Mouse (Mus musculus) liver, postnatal 0 days (tissue): ENCODE measurements around the gene Glb1. TPM values are rescaled to one million over a fixed set of nuclear protein-coding genes. Genes with fewer than 3 reads are reported as not detected.

Experiments
- ATAC-seq: fragments of 200-750 bp; cut with Nextera tagmentation; 2 replicates; pipeline ENCODE4 v1.8.0; 2017; ENCODE audit warnings: mild to moderate bottlenecking, moderate library complexity
- DNase-seq: peaks from one replicate; pipeline ENCODE4 v3.0.0-alpha.2; 2016
- H3K27ac ChIP-seq: fragments of 300-500 bp; sonication (generic); 2 replicates; pipeline ENCODE4 v1.5.1; 2014; ENCODE audit warnings: antibody characterized with exemption, moderate library complexity, mild to moderate bottlenecking, low read depth
- H3K27me3 ChIP-seq: fragments of 300-500 bp; sonication (generic); 2 replicates; pipeline ENCODE4 v1.6.1; 2014; ENCODE audit warnings: low read length, control low read depth, mixed read lengths; ENCODE audit not compliant: insufficient read depth
- H3K36me3 ChIP-seq: fragments of 300-500 bp; sonication (generic); replicated peaks from 2 replicates; pipeline ENCODE4 v1.6.1; 2014; ENCODE audit warnings: mild to moderate bottlenecking, control low read depth, low read length, moderate library complexity, mixed read lengths; ENCODE audit not compliant: insufficient read depth
- H3K4me1 ChIP-seq: fragments of 300-500 bp; sonication (generic); 2 replicates; pipeline ENCODE4 v1.6.1; 2014; ENCODE audit warnings: antibody characterized with exemption, mild to moderate bottlenecking, control low read depth; ENCODE audit not compliant: insufficient read depth
- H3K4me2 ChIP-seq: fragments of 300-500 bp; sonication (generic); 2 replicates; pipeline ENCODE4 v1.6.1; 2014; ENCODE audit warnings: low read depth, mild to moderate bottlenecking, low read length, moderate library complexity, mixed read lengths
- H3K4me3 ChIP-seq: fragments of 300-500 bp; sonication (generic); 2 replicates; pipeline ENCODE4 v1.5.1; 2014; ENCODE audit warnings: low read depth, low read length
- H3K9ac ChIP-seq: fragments of 300-500 bp; sonication (generic); replicated peaks from 2 replicates; pipeline ENCODE4 v1.6.1; 2014; ENCODE audit warnings: mild to moderate bottlenecking, moderate library complexity
- H3K9me3 ChIP-seq: fragments of 300-500 bp; sonication (generic); 2 replicates; pipeline ENCODE4 v1.6.1; 2016; ENCODE audit warnings: mild to moderate bottlenecking, control low read depth, low read length, mixed read lengths
- CTCF ChIP-seq: sonication (generic); IDR thresholded peaks from 2 replicates; pipeline ENCODE4 v1.5.1; 2016; ENCODE audit warnings: antibody characterized with exemption, low read depth
- EP300 ChIP-seq: IDR thresholded peaks from 2 replicates; pipeline ENCODE4 v1.6.1; 2016; ENCODE audit warnings: antibody characterized with exemption, low read depth, mild to moderate bottlenecking
- WGBS: fragments of 180-500 bp; shearing (Covaris S2); extraction: QIAGEN DNeasy Blood & Tissue Kit; methylation state at CpG from one replicate; pipeline ENCODE4 v1.1.7; 2014; ENCODE audit not compliant: insufficient replicate concordance; 5-methylcytosine and 5-hydroxymethylcytosine counted together
- polyA plus RNA-seq: library from polyadenylated mRNA; unstranded; fragments of >200 nt; fragmentation: Nextera tagmentation; extraction: Ambion mirVana; gene quantifications from 2 replicates; pipeline ENCODE4 v1.2.1, GENCODE M21; 2015

Glb1 gene
- polyA plus RNA-seq, 1 experiment from 2014 or later = 10.3 TPM

DNA sequence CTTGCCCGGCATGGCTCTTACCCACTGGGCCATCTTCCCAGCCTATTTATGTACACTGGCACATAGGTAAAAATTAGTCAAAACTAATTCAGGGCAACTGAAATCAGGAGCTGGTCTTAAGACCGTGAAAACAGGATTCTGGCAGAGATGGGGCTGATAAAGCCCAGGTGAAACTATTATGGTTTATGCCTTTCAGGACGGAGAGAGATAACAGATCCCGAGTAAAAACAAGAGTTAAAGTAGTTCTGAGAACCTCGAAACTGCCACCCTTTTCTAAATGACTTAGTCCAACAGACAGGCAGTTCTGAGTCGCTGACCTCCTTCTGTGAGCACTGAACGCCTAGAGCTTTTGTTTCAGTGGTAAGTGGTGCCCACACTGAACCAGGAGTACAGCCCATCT lies 71.0 kb downstream of the Glb1 start:
- Histone ChIP-seq H3K9ac (no peak overlapping the region), H3K27ac (no peak overlapping the region), H3K4me3 (no peak overlapping the region), H3K9me3 (no peaks in the 10 kb centered on the region), H3K4me1 (no peaks in the 10 kb centered on the region), H3K4me2 (no peak overlapping the region), H3K36me3 (peaks cover 2% of the 10 kb centered on the region), H3K27me3 (no peaks in the 10 kb centered on the region)
- ATAC-seq = no peak
- WGBS = 75% methylated on average over 7 of the region's 7 CpGs
- DNase-seq = no peak
- TF ChIP-seq CTCF = no peak
- no peak for TF ChIP-seq EP300

DNA sequence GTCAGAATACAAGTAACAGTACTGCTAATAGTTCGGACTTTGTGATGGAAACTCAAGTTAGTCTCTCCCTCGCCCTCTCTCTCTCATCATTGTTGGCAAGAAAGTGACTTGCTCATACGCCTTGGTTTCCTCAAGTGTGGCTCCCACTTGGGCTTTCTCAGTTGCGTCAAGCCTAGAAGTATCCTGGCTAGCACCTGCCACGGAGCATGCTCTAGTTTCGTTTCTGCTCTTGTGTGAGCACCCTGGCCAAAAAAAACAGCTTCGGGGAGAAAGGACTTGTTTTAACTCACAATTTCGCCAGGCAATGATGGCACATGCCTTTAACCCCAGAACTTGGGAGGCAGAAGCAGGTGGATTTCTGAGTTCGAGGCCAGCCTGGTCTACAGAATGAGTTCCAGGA lies 76.1 kb downstream of the Glb1 start:
- no peak overlapping the region for H3K4me2 ChIP-seq
- DNase-seq (no peak), ATAC-seq (no peak)
- H3K27me3 ChIP-seq = no peaks in the 10 kb centered on the region
- H3K9ac ChIP-seq = no peak overlapping the region
- 84% methylated on average over 9 of the region's 9 CpGs for WGBS
- no peaks in the 10 kb centered on the region for H3K4me1 ChIP-seq
- no peaks in the 10 kb centered on the region for H3K36me3 ChIP-seq
- H3K4me3 ChIP-seq = no peak overlapping the region
- TF ChIP-seq EP300 (no peak), CTCF (no peak)
- no peak overlapping the region for H3K27ac ChIP-seq
- H3K9me3 ChIP-seq = no peaks in the 10 kb centered on the region

DNA sequence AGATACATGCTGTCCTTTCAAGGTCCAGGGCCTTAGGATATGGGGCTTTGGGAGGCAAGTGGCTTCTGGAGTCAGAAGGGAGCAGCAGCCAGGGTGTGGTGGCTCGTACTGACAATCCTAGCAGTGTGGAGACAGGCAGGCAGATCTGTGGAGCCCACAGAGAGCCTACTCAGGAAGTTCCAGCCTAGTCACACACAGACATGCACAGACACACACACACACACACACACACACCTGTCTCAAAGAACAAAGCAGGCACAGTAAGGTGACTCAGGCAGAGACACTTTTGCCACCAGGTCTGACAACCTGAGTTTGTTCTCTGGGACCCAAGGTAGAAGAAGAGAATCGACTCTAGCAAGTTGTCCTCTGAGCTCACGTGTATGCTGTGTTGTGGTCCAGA lies 80.1 kb downstream of the Glb1 start:
- no peak for DNase-seq
- WGBS = 60% methylated on average over 3 of the region's 3 CpGs
- Histone ChIP-seq H3K9ac (no peak overlapping the region), H3K27ac (no peak overlapping the region), H3K27me3 (no peaks in the 10 kb centered on the region), H3K4me3 (no peak overlapping the region), H3K4me2 (no peak overlapping the region), H3K4me1 (no peaks in the 10 kb centered on the region), H3K36me3 (no peaks in the 10 kb centered on the region), H3K9me3 (no peaks in the 10 kb centered on the region)
- TF ChIP-seq CTCF (no peak), EP300 (no peak)
- no peak for ATAC-seq

DNA sequence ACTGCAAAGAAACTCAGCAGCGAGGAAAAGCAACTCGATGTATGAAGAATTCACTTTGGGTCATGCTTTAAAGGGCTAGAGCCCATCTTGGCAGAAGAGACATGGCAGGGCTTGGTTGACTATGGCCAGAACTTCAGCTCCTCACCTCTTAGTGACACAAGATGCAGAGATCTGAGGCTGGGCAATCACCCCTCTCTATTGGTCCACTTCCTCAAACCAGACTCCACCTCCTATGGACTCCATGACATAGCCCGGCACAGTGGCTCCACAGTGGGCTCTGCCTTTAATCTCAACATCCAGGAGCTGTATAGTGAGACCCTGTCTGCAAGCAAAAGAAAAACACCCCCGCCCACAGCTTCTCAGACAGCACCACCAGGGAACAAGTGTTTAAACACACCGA lies 83.9 kb downstream of the Glb1 start:
- WGBS = 73% methylated on average over 5 of the region's 5 CpGs
- Histone ChIP-seq H3K36me3 (no peaks in the 10 kb centered on the region), H3K27me3 (no peaks in the 10 kb centered on the region), H3K4me1 (no peaks in the 10 kb centered on the region), H3K27ac (no peak overlapping the region), H3K4me2 (no peak overlapping the region), H3K9ac (no peak overlapping the region), H3K9me3 (no peaks in the 10 kb centered on the region), H3K4me3 (no peak overlapping the region)
- ATAC-seq (no peak), DNase-seq (no peak)
- no peak for TF ChIP-seq EP300
- TF ChIP-seq CTCF = no peak

DNA sequence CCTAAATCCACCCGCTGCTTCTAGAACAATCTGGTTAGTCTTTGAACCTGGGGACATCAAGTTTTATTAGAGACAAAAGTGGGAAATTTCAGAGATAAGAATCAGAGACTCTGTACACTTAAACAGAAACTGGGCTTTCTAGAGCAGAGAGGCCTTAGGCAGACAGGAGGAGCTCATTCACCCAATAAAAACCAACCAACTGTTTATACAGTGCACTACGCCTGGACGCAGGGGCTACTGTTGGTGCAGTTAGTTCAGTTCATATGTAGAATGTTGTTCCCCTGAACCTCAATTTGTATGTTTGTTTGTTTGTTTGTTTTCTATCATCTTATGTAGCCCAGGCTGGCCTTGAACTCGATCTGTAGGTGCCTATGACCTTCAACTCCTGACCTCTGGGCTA lies 85.9 kb downstream of the Glb1 start:
- TF ChIP-seq EP300 = no peak
- no peak for TF ChIP-seq CTCF
- ATAC-seq = no peak
- Histone ChIP-seq H3K27me3 (no peaks in the 10 kb centered on the region), H3K27ac (no peak overlapping the region), H3K4me3 (no peak overlapping the region), H3K9me3 (no peaks in the 10 kb centered on the region), H3K4me2 (no peak overlapping the region), H3K36me3 (no peaks in the 10 kb centered on the region), H3K4me1 (no peaks in the 10 kb centered on the region), H3K9ac (no peak overlapping the region)
- DNase-seq = no peak
- 76% methylated on average over 4 of the region's 4 CpGs for WGBS

DNA sequence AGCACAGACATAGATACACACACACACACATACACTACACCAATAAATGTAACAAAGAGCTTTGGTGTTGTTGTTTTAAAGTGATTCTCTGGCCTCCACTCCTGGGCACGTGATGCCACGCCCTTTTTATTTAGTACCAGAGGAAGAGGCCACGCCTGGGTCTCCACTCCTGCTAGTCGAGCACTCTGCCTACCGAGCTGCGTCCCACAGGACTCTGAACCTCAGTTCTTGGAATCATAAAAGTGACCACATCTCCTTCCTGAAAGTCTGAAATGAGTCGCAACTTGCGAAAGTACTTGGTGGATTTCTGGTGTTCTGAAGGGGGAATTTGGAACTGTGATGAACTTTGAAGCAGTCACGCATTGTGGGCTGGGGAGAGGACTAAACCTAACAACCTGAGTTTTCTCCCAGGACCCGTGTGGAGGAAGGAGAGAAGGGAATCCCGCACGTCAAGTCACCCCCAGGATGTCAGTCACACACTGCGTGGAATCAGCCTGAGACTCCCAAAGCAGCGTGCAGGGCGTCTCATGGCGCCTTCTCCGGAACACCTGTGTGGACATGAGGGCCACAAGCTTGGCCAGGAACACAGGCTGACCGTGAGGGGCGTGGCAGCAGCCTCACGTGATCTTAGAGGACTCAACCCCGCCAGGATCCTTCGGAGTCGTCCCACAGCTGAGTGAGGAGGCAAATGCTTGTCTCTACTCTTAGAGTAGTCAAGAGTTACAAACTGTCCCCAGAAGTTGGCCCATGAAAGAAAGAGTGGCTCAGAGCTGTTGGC lies 86.8 kb downstream of the Glb1 start:
- Histone ChIP-seq H3K4me1 (no peaks in the 10 kb centered on the region), H3K27me3 (no peaks in the 10 kb centered on the region), H3K36me3 (no peaks in the 10 kb centered on the region), H3K4me3 (no peak overlapping the region), H3K4me2 (no peak overlapping the region), H3K27ac (no peak overlapping the region), H3K9ac (no peak overlapping the region), H3K9me3 (no peaks in the 10 kb centered on the region)
- no peak for ATAC-seq
- DNase-seq = no peak
- TF ChIP-seq EP300 = no peak
- WGBS = 69% methylated on average over 23 of the region's 23 CpGs
